Mouse (Mus musculus) left cerebral cortex, postnatal 36 days (tissue): ENCODE measurements around the gene Hsd17b11. TPM values are rescaled to one million over a fixed set of nuclear protein-coding genes. Genes with fewer than 3 reads are reported as not detected.

Experiments used
- DNase-seq, 2 experiments: peaks; one replicate each; pipeline ENCODE4 v3.0.0; 2021 to 2022; ENCODE audit warnings: low spot score in 2 of 2, mixed read lengths in 1 of 2
- intact Hi-C: fragments of 180-260 bp; cut with DNase I; formaldehyde crosslinking; loops from one replicate; pipeline ENCODE4 v1.15.1; 2025
- total RNA-seq, 2 experiments: library from RNA; stranded (reverse); gene quantifications; 2 replicates each; pipeline ENCODE4 v1.2.3; 2021

The Hsd17b11 gene
- total RNA-seq = 10 to 100 TPM; 42.5 to 46.7 TPM

DNA sequence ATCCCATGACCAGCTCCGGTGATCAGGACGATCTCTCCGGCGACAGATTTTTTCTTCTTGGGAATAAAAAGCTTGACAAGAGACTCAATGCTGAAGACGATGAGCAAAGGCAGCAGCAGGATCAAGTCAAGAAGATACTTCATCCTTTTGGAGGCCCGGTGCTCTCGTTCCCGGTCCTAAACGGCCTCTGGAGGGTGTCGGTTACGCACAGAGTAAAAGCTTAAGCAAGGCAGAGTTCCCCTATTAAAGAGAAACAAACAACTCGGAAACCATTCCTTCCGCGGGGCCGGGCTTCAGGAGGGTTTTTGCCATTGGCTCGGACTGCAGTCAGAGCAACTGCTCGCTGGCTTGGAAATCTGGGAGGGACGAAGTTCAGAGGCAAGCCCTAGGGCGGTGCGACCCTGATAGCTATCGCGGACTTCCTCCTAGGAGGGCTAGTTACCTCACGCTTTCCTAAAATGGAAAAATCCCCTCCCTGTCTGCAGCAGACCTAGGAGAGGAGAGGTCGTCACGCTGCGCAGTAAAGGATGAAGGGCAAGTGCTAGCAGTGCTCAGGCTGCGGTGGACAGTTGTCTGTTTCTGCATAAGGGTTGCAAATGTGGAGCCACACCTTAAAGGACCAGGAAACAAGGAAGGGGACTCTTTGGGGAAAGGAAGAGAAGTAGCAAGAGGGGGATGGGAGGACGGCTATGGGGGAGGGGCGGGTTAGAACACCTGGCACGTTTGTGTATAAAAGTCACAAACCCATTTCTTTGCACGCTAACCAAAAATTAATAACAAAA is at the start of gene Hsd17b11:
Hsd17b11 (minus strand) TSS at position 323 of the 782 bp plus-strand sequence.
- peak; percentile 72 to 74 for DNase-seq
- intact Hi-C loops = no loop called here

DNA sequence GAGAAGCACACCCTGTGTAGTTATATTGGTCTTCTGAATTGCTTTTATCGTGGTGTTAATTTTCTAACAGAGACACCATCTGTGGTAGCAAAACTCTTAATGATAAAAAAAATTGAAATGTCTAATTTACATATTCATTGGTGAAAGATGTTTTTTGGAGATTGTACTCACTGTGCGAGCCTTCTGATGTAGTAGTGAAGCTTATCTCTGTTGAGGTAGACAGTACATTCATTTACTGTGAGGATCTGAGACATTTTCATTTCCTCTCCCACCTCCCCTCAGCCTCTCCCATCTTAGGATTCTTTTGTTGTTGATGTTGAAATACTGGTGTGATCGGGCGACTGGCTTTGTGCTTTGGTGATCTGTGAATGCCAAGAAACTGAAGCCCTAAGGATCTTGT is 49.3 kb upstream of the Hsd17b11 start:
- intact Hi-C loops = loop anchor here (10.0 kb wide), 1 partner anchor 264 kb away; no protein-coding TSS in a partner anchor
- DNase-seq = no peak

DNA sequence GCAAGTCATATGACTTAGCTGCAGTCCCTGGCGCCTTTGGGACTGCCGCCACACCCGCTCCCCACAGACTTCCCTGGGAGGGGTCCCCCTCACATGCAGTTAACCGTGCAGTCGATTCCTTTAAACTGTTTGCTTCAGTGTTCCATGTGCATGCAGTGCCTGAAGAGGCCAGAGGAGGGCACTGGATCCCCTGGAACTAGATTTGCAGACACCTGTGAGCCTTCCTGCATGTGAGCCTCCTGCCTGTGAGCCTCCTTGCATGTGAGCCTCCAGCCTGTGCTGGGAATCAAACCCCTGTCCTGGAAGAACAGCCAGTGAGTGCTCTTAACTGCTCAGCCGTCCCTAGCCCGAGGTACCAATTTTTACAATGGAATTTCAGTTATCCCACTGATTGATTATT is 47.0 kb upstream of the Hsd17b11 start:
- no peak for DNase-seq
- intact Hi-C loops = no loop called here

DNA sequence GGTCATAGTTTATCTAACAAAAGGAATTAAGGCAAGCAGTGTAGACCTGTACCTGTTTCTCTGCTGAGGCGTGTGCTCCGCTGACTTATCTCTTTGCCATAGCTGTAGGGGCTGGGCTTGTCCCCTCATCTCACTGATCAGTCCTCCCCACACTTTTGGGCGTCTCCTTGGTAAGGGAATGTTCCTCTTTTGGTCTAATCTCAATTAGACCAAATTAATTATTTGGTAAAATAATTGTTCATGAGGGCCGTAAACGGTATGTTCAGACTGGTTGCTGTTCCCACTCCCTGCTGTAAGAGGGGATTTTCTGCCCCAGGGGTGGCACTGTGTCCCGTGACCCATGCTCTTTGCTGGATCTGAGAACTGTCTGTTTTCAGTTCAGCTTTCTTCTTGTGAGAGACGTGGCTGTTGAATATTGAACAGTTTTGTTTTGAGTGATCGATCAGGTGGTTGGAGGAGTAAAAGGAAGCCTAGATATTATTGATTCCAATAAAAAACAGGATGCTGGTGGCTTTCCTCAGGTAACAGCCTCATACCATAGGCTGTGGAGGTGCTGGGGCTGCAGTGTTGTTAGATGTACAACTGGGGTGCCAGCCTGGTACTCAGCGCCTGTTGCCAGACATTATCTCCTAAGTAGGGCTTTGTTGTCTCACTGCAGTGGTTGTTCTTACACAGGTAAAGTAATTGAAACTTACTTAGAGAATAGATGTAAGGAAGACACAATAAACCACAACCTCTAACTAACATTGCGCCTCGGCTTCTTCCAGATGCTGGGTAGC is 41.2 kb upstream of the Hsd17b11 start:
- no peak for DNase-seq
- intact Hi-C loops = no loop called here

DNA sequence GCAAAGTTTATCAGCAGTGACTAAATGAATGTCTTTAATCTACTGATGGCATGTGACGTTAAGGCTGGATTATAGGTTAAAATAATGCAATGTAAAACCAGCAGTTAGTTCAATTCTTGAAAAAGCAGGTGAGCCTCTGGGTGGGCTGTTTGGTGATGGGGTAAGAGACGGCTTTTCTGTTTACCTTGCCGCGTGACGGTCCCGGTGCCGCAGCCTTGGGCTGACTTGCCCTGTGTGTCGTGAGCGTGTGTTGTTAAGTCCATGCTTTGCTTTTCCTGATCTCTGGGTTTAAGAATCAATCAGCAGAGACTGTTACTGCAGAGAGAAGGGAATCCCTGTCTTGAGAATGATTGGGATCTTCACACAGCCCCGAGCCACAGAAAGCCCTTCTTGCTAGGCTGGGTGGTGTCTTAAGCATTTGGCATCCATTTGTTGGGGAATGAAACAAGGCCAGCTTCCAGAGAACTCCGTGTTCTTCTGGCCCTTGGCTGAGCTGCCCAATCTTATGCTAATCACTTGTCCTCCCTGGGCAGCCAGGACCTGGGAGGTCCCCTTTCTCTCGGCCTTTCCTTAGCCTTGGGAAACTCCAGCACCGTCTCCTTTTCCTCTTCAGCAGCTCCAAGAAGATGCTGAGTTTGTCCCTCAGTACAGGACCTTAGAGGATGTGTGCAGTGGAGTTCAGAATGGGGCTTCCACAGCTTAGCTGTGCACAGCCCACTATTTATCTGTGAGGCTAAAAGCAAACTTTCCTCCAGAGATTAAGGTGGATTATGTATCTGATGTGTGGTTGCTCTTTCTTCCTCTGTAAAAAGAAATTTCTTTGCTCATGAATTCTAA is 40.4 kb upstream of the Hsd17b11 start:
- DNase-seq = no peak
- intact Hi-C loops = no loop called here

DNA sequence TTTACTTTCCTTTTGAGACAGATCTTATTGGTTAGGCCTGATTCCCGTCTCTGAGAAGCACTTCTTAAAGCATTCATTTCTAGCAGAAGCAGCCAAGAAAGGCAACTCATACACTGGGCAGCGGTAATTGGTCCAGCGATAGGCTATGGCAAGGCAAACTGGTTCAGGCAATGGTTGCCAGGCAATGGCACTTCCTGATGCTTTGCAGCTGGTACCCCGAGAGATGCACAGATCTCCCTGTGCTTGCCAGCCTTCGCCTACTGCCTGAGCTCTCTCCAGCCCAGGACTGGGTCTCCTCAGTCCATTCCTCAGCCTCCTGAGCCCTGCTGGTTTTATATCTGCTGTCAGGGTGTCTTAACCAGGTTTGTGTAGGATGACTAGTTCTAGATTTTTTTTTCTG is 38.7 kb upstream of the Hsd17b11 start:
- DNase-seq = no peak
- intact Hi-C loops = no loop called here

DNA sequence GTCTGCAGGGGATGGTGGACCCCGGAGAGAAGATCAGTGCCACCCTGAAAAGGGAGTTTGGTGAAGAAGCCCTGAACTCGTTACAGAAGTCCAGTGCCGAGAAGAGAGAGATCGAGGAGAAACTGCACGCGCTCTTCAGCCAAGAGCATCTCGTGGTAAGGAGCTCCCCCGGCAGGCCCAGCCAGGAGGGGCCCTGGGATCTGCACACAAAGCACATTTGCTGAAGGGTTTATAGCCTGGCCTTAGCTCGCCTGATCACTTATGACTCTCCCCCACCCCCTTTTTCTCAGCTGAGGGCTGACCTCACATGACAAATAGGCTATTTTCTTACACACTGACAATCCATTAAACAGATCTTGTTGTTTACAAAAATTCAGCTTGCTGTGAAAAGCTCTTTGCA is 37.9 kb upstream of the Hsd17b11 start:
- intact Hi-C loops = no loop called here
- DNase-seq = no peak

DNA sequence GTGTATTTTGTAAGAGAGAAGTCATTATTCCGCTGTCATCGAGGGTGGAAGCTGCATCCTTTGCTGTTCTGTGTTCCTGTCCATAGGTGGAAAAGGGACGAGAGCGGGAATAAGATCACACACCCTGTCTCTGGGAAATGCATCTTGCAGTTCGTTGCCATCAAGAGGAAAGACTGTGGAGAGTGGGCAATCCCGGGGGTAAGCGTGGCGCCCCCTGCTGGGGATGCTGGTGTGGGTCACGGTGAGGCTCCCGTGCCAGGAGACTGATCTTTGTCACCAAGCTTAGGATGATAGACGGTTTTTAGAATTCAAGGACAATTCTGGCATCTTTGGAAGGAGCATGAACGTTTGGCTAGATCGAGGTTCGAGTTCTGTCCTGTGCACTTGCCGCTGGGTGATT is 36.3 kb upstream of the Hsd17b11 start:
- intact Hi-C loops = no loop called here
- no peak for DNase-seq

DNA sequence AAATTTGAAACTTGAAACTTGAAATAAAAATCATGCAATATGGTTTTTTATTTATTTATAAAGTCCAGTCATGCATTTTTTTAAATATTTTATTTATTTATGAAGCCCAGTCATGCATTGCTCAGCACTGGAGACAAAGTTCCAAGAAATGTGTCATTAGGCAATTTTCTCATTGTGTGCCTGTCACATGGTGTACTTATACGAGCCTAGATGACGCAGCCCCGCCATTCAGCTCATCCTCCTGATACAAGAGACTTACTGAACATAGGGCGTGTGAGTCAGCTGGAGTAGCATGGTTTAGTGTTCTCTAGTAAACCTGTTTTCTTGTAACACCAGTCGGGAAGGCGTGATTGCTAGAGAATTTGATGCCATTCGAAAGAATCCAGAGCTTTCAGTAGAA is 34.6 kb upstream of the Hsd17b11 start:
- DNase-seq = no peak
- intact Hi-C loops = no loop called here

DNA sequence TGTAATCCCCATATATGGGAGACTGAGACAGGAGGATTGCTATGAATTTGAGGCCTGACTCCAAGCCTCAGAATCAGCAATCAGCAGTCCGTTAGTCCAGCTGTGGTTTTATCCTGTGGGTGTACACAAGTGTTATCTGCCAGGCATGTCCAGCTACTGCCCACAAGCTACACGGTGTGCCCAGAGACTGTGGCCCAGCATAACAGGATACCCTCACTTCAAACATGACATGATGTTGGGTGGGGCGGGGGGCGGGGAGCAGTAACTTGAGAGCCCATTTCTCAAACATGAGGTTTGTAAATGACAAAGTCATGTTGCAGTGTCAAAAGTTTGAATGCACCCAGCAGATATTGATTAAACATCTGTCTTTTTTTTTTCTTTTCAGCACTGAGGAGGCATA is 34.1 kb upstream of the Hsd17b11 start:
- no peak for DNase-seq
- intact Hi-C loops = no loop called here

DNA sequence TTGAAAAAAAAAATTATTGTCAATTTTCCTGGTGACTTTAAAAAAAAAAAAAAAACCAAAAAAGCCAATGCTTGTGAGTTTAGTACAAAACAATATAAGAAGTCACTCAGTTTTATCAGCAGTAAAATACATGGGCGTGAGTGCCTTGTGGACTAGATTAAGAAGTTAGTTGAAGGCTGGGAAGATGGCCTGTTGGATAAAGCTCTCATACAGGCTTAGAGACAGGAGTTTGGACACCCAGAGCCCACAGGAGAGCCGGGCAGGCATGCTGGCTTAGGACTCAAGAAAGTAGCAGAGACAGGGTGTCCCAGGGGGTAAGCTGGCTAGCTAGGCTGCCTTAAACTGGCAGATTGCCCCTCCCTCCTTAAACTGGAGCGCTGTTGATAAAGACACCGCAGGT is 33.2 kb upstream of the Hsd17b11 start:
- intact Hi-C loops = no loop called here
- no peak for DNase-seq

DNA sequence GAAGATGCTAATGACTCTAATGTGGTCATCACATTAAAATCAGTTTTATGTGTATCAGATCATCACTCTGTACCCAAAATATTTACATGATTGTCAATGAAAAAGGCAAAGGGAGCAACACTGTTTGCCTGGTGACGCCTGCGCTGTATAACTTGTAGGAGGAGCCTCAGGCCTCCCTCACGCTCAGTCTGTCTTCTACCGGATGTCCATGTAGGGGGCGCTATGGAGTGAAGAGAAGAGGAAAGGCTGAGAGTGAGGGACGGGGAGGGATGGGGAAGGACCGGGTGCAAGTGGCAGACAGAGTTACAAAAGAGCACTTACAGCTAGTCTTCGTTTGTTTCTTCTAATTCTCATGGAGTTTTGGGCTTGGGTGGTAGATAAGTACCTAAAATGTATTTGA is 31.2 kb upstream of the Hsd17b11 start:
- no peak for DNase-seq
- intact Hi-C loops = no loop called here

DNA sequence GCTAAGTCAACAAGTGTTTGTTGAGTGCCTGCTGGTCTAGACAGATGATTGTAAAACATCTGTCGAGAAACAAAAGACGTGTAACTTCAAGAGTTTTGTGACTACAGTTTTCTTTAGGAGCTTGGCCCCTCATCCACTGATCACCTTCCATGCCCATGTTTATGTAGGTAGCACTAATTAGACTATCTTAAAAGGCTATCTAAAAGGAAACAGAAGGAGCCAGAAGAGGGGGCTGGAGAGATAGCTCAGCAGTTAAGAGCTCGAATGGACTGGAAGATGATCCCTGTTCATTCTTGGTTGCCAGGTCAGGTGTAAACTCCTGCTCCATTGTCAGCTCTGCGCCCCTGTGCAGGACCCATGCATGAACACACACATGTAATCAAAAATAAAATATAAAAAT is 26.4 kb upstream of the Hsd17b11 start:
- no peak for DNase-seq
- intact Hi-C loops = loop anchor here (10.0 kb wide), 1 partner anchor 193 kb away; no protein-coding TSS in a partner anchor

DNA sequence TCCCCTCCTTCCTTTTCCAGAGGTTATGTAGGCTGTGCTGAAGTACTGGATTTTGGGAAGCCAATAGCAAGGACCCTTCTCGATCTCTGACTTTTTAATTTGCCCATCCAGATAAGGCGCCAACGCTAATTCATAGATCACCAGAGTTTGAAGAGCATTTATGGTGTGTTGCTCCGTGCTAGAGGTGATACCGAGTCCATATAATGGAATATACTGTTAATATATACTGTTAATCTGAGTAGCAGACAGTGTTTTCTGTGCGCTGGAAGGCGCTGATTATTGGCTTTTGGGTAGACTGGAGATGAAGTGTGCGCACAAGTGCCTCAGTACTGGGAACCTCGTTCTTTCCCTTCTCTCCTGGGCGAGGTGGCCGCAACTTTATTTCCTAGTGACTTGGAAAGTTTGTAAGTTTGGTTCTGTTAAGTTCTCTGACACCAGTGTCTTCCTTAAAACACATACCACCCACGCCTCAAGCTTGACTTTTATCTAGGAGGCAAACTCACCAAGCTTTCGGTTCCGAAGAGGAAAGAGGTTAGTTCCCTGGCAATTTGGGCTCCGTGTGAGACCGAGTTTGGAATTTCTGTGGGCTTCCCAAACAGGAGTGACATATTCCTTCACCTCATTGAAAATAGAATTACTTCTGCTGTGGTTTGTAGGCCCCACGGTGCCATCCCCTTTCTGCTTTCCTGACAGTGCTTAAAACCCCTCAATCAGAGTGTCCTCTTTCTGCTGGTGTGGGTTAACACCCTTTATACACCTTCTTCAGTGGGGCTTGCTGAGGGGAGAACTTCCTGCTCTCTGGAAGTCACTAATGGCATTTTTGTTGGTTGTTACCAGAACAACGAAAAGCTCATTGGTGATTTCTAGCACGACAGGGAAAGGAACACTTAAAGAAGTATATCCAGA is 25.7 kb upstream of the Hsd17b11 start:
- intact Hi-C loops = loop anchor here (10.0 kb wide), 1 partner anchor 193 kb away; no protein-coding TSS in a partner anchor
- DNase-seq = peak in 1 of 2 experiments; percentile 9

DNA sequence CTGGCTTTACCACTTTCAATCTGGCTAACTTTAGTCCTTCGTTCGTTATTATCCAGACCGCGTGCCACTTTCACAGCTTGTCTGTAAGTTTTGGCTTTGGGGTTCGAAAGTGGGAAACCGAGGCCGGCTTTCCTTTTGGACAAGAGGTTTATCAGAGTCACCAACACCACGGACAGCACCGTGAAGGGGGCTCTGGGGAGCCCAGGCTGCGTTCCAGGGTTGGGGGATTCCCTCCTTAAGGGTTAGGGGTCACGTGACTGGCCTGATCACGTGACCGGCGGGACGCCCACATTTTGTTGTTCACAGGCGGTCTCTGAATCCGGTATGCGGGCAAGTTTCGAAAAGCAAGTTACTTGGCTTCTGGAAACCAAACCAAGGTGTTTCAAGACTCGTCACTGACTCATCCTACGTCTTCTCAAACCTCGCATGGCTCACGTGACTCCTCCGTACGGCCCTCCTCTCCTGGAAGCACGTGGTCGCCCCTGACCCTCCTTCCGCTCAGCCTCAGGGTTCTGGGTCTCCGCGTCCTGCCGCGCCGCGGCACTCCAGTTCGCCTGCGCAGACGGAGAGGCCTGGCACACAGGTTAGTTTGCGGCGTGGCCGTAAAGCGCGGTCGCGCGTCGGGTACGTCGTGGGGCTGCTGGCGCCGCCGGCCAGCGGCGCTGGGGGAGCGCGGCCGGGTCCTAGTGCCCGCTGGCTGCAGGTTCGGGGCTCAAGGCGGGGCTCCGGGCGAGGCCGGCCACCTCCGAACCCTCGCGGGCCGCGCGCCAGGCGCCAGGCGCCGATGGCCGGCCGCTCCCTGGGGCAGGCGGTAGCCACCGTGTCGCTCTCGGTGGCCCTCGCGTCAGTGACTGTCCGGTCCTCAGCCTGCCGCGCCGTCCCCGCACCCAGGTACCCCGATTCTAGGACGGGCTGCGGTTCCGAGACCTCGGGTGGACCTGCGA is 24.8 kb upstream of the Hsd17b11 start, which contains the start of gene Nudt9:
Nudt9 (plus strand) TSS at position 51 of the 944 bp plus-strand sequence.
- intact Hi-C loops = loop anchor here (10.0 kb wide), 1 partner anchor 192 kb away; no protein-coding TSS in a partner anchor
- peak; percentile 98 for DNase-seq

DNA sequence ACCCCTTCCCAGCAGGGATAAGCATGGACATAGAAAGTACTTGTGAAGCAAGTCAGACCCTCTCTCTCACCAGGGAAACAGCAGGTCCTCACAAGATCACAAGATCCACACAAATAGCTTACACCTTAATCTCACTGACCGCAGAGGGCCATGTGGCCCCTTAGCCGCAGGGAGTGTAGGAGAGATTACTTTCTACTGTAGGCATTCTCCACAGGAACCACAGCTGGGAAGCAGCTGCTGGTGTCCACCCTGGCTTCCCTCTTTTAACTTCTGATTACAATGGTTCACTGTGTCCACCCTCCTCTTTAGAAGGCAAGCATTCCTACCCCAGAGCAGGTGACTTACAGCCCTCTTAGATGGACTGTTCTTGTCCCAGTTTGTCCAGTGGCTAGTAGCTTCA is 22.0 kb upstream of the Hsd17b11 start:
- intact Hi-C loops = loop anchor here (10.0 kb wide), 1 partner anchor 189 kb away; no protein-coding TSS in a partner anchor

DNA sequence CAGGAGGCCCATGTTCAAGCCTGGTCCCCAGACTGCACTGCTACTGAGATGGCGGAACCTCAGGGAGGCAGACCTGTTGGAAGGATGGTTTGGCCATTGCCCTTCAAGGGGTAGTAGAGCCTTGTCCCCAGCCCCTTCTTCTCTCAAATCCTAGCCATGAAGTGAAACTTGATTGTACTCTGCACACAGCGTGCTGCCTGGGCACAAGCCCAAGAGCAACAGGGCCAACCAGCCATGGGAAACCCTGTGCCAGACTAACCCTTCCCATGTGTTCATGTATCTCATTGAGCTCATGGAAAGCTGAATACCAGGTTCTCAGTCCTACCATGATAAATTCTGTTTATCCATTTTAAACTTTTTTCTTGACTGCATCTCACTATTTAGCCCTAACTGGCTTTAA is 21.2 kb upstream of the Hsd17b11 start:
- intact Hi-C loops = loop anchor here (10.0 kb wide), 1 partner anchor 188 kb away; no protein-coding TSS in a partner anchor

More for the DNA sequence above, 22.0 kb upstream of the Hsd17b11 start:
- DNase-seq = no peak

More for the DNA sequence above, 21.2 kb upstream of the Hsd17b11 start:
- no peak for DNase-seq
